Mouse (Mus musculus) forebrain, embryonic 15.5 days (tissue): Measurements from ENCODE around the gene Nfkbie. TPM values are rescaled to one million over a fixed set of nuclear protein-coding genes. Genes with fewer than 3 reads are reported as not detected.
A peak's percentile ranks its signal among the peaks of the same experiment; 100 is the strongest.

ENCODE experiments used
- ATAC-seq: fragments of 200-750 bp; cut with Nextera tagmentation; replicated peaks from 2 replicates; pipeline ENCODE4 v1.8.0; 2017; ENCODE audit warnings: mild to moderate bottlenecking, moderate TSS enrichment, moderate library complexity
- H3K27ac ChIP-seq: fragments of 300-500 bp; sonication (generic); replicated peaks from 2 replicates; pipeline ENCODE4 v1.5.1; 2015; ENCODE audit warnings: mild to moderate bottlenecking, inconsistent platforms
- H3K27me3 ChIP-seq: fragments of 300-500 bp; sonication (generic); 2 replicates; pipeline ENCODE4 v1.6.1; 2015; ENCODE audit warnings: inconsistent platforms
- H3K36me3 ChIP-seq: fragments of 300-500 bp; sonication (generic); 2 replicates; pipeline ENCODE4 v1.6.1; 2015; ENCODE audit warnings: mild to moderate bottlenecking, inconsistent platforms
- H3K4me1 ChIP-seq: fragments of 300-500 bp; sonication (generic); 2 replicates; pipeline ENCODE4 v1.6.1; 2015; ENCODE audit warnings: inconsistent platforms
- H3K4me2 ChIP-seq: fragments of 300-500 bp; sonication (generic); replicated peaks from 2 replicates; pipeline ENCODE4 v1.6.1; 2015; ENCODE audit warnings: mild to moderate bottlenecking, inconsistent platforms
- H3K4me3 ChIP-seq: fragments of 300-500 bp; sonication (generic); 2 replicates; pipeline ENCODE4 v1.5.1; 2015; ENCODE audit warnings: mild to moderate bottlenecking, inconsistent platforms
- H3K9ac ChIP-seq: fragments of 300-500 bp; sonication (generic); replicated peaks from 2 replicates; pipeline ENCODE4 v1.6.1; 2015; ENCODE audit warnings: mild to moderate bottlenecking, inconsistent platforms
- H3K9me3 ChIP-seq: fragments of 300-500 bp; sonication (generic); 2 replicates; pipeline ENCODE4 v1.6.1; 2016; ENCODE audit warnings: inconsistent platforms
- WGBS: fragments of 180-500 bp; shearing (Covaris S2); methylation state at CpG from one replicate; pipeline ENCODE4 v1.1.7; 2015; ENCODE audit warnings: mixed read lengths; 5-methylcytosine and 5-hydroxymethylcytosine counted together
- polyA plus RNA-seq: library from polyadenylated mRNA; unstranded; fragments of >200 nt; fragmentation: Nextera tagmentation; extraction: Ambion mirVana; gene quantifications from 2 replicates; pipeline ENCODE4 v1.2.1, GENCODE M21; 2015

Nfkbie gene
- polyA plus RNA-seq, 1 experiment from 2014 or later: 4.6 TPM

GRCm38 (mm10) chr17:45544001-45544872 lies 11.3 kb upstream of the Nfkbie start:
- 0 out of 2 replicates have a peak overlapping the region, but pooled peaks have one; percentile 0 for H3K4me2 ChIP-seq

GRCm38 (mm10) chr17:45544873-45545277 lies 10.6 kb upstream of the Nfkbie start:
- peaks cover 50% of the 10 kb centered on the region for H3K4me1 ChIP-seq
- peaks cover 9% of the 10 kb centered on the region for H3K27me3 ChIP-seq
- no peak overlapping the region for H3K9ac ChIP-seq

More at GRCm38 (mm10) chr17:45544001-45544872, 11.3 kb upstream of the Nfkbie start:
- H3K4me3 ChIP-seq: no peak overlapping the region
- 10% methylated on average over 24 of the region's 24 CpGs for WGBS
- H3K9ac ChIP-seq: no peak overlapping the region
- peaks cover 9% of the 10 kb centered on the region for H3K27me3 ChIP-seq
- no peak for ATAC-seq
- no peaks in the 10 kb centered on the region for H3K9me3 ChIP-seq
- peaks cover 48% of the 10 kb centered on the region for H3K4me1 ChIP-seq
- no peak overlapping the region; the same call in 1 of the 2 replicates for H3K27ac ChIP-seq
- H3K36me3 ChIP-seq: peaks cover 26% of the 10 kb centered on the region; the same call in 1 of the 2 replicates

GRCm38 (mm10) chr17:45545278-45545961 lies 10.1 kb upstream of the Nfkbie start:
- WGBS: 16% methylated on average over 74 of the region's 74 CpGs
- Histone ChIP-seq H3K4me2 (0 out of 2 replicates have a peak overlapping the region, but pooled peaks have one; percentile 2), H3K9ac (no peak overlapping the region), H3K4me3 (peak overlapping the region; percentile 1; the same call in 1 of the 2 replicates), H3K27ac (no peak overlapping the region), H3K27me3 (peaks cover 9% of the 10 kb centered on the region), H3K9me3 (no peaks in the 10 kb centered on the region), H3K36me3 (peaks cover 26% of the 10 kb centered on the region; the same call in 1 of the 2 replicates), H3K4me1 (peaks cover 56% of the 10 kb centered on the region)
- ATAC-seq: no peak

More at GRCm38 (mm10) chr17:45544873-45545277, 10.6 kb upstream of the Nfkbie start:
- no peak for ATAC-seq
- peak overlapping the region; percentile 1; the same call in 1 of the 2 replicates for H3K4me3 ChIP-seq
- 0 out of 2 replicates have a peak overlapping the region, but pooled peaks have one; percentile 0 for H3K4me2 ChIP-seq
- H3K27ac ChIP-seq: no peak overlapping the region
- WGBS: 9% methylated on average over 46 of the region's 46 CpGs
- H3K36me3 ChIP-seq: peaks cover 26% of the 10 kb centered on the region; the same call in 1 of the 2 replicates
- H3K9me3 ChIP-seq: no peaks in the 10 kb centered on the region

GRCm38 (mm10) chr17:45546941-45547340 lies 8.6 kb upstream of the Nfkbie start:
- H3K4me1 ChIP-seq: peaks cover 56% of the 10 kb centered on the region

GRCm38 (mm10) chr17:45547461-45548190 lies 7.9 kb upstream of the Nfkbie start:
- ATAC-seq: no peak
- H3K36me3 ChIP-seq: peaks cover 26% of the 10 kb centered on the region; the same call in 1 of the 2 replicates
- H3K4me1 ChIP-seq: peaks cover 56% of the 10 kb centered on the region
- H3K27ac ChIP-seq: no peak overlapping the region
- WGBS: 80% methylated on average over 5 of the region's 5 CpGs
- peaks cover 9% of the 10 kb centered on the region for H3K27me3 ChIP-seq
- H3K4me3 ChIP-seq: peak overlapping the region; percentile 92
- H3K9me3 ChIP-seq: no peaks in the 10 kb centered on the region
- peak overlapping the region; percentile 61 for H3K4me2 ChIP-seq
- H3K9ac ChIP-seq: no peak overlapping the region

More at GRCm38 (mm10) chr17:45546941-45547340, 8.6 kb upstream of the Nfkbie start:
- H3K27me3 ChIP-seq: peaks cover 9% of the 10 kb centered on the region
- WGBS: 70% methylated on average over 16 of the region's 16 CpGs
- no peaks in the 10 kb centered on the region for H3K9me3 ChIP-seq
- H3K36me3 ChIP-seq: peaks cover 26% of the 10 kb centered on the region; the same call in 1 of the 2 replicates
- no peak overlapping the region for H3K9ac ChIP-seq
- no peak overlapping the region for H3K4me2 ChIP-seq
- H3K27ac ChIP-seq: no peak overlapping the region
- H3K4me3 ChIP-seq: peak overlapping the region; percentile 92
- no peak for ATAC-seq

- H3K9me3 ChIP-seq: no peaks in the 10 kb centered on the region
- H3K4me2 ChIP-seq: peak overlapping the region; percentile 61
- peak overlapping the region; percentile 92 for H3K4me3 ChIP-seq
- H3K27ac ChIP-seq: peak overlapping the region; percentile 93
- WGBS: 2% methylated on average over 58 of the region's 68 CpGs
- peak; percentile 78 for ATAC-seq
- H3K27me3 ChIP-seq: peaks cover 9% of the 10 kb centered on the region
- H3K9ac ChIP-seq: peak overlapping the region; percentile 98
- H3K4me1 ChIP-seq: peaks cover 54% of the 10 kb centered on the region
- H3K36me3 ChIP-seq: peaks cover 26% of the 10 kb centered on the region; the same call in 1 of the 2 replicates
These were observed 6.7 kb upstream of the Nfkbie start for GRCm38 (mm10) chr17:45548541-45549512.

- under 1% methylated on average over 13 of the region's 29 CpGs for WGBS
- peak; percentile 47 for ATAC-seq
- H3K9ac ChIP-seq: peak within 1 kb of the TSS; percentile 98
These were observed 5.8 kb upstream of the Nfkbie start, which contains the start of gene Tmem151b for GRCm38 (mm10) chr17:45549617-45550181. Gene Tmem151b (minus strand): TSS chr17:45549677.

GRCm38 (mm10) chr17:45550253-45550652 lies 5.2 kb upstream of the Nfkbie start:
- H3K27me3 ChIP-seq: peaks cover 11% of the 10 kb centered on the region
- no peaks in the 10 kb centered on the region for H3K9me3 ChIP-seq
- WGBS: 26% methylated on average over 5 of the region's 5 CpGs
- no peak overlapping the region for H3K4me3 ChIP-seq
- no peak for ATAC-seq
- H3K9ac ChIP-seq: no peak overlapping the region
- no peak overlapping the region for H3K27ac ChIP-seq
- H3K4me1 ChIP-seq: peaks cover 39% of the 10 kb centered on the region
- peaks cover 16% of the 10 kb centered on the region; the same call in 1 of the 2 replicates for H3K36me3 ChIP-seq
- peak overlapping the region; percentile 61; the same call in 1 of the 2 replicates for H3K4me2 ChIP-seq

More at GRCm38 (mm10) chr17:45549617-45550181, 5.8 kb upstream of the Nfkbie start, which contains the start of gene Tmem151b:
- Histone ChIP-seq H3K4me1 (peaks cover 45% of the 10 kb centered on the region), H3K4me2 (peak within 1 kb of the TSS; percentile 61), H3K27ac (peak within 1 kb of the TSS; percentile 93), H3K27me3 (peaks cover 9% of the 10 kb centered on the region), H3K4me3 (peak within 1 kb of the TSS; percentile 92), H3K9me3 (no peaks in the 10 kb centered on the region), H3K36me3 (peaks cover 21% of the 10 kb centered on the region; the same call in 1 of the 2 replicates)

- Histone ChIP-seq H3K27me3 (peaks cover 11% of the 10 kb centered on the region), H3K9me3 (no peaks in the 10 kb centered on the region), H3K4me3 (no peak overlapping the region), H3K27ac (no peak overlapping the region), H3K4me2 (no peak overlapping the region), H3K4me1 (peaks cover 35% of the 10 kb centered on the region), H3K9ac (no peak overlapping the region), H3K36me3 (peaks cover 7% of the 10 kb centered on the region; the same call in 1 of the 2 replicates)
- WGBS: 50% methylated on average over 7 of the region's 7 CpGs
- no peak for ATAC-seq
These were observed 4.2 kb upstream of the Nfkbie start for GRCm38 (mm10) chr17:45551249-45551796.
